Mouse (Mus musculus): Measurements from ENCODE around the gene Gas2l2. TPM values are rescaled to one million over a fixed set of nuclear protein-coding genes. Genes with fewer than 3 reads are reported as not detected.

Gas2l2 gene
- polyA plus RNA-seq, 1 experiment from 2014 or later: not detected

DNA sequence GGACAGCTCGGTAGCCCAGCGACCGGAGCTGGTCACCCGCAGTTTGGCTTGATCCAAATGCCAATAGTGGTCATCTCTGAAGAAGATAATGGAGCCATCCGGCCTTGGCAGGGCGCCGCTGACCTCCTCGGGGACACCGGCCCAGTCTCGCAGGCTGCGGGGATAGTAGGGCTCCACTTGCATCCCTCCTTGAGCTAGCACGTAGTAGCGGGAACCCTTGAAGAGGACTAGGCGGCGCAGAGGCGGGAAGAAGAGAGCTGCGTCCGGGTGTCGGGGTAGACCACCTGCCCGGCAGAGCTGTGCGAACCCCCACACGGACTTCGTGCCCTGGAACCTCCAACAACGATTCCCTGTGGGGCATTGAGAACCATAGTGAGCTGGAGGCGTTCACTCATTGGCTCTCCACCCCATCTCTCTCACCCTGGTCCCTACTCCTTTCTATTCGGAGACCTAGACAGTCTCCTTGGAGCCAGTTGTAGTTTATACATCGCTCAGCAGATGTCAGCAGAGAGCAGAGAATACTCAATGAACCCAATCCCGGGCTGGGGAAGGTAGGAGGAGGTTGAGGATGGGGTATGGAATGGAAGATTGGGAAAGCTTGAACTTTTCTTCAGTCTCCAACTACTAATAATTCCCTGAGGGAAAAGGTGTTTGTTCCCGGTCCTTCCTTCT, 13.5 kb upstream of the Gas2l2 start:
- Histone ChIP-seq H3K4me2 (peak overlapping the region; percentile 68), H3K27ac (replicated peaks) (no peak overlapping the region), H3K9me3 (no peaks in the 10 kb centered on the region), H3K9ac (peak overlapping the region; percentile 56), H3K4me1 (peaks cover 57% of the 10 kb centered on the region), H3K4me3 (peak overlapping the region; percentile 36), H3K36me3 (no peaks in the 10 kb centered on the region), H3K27me3 (replicated peaks) (peaks cover 57% of the 10 kb centered on the region)
- ATAC-seq (ENCODE audit: extremely low read depth, insufficient number of reproducible peaks, low FRiP score, low TSS enrichment): no peak
- WGBS: 12% methylated on average over 29 of the region's 29 CpGs

DNA sequence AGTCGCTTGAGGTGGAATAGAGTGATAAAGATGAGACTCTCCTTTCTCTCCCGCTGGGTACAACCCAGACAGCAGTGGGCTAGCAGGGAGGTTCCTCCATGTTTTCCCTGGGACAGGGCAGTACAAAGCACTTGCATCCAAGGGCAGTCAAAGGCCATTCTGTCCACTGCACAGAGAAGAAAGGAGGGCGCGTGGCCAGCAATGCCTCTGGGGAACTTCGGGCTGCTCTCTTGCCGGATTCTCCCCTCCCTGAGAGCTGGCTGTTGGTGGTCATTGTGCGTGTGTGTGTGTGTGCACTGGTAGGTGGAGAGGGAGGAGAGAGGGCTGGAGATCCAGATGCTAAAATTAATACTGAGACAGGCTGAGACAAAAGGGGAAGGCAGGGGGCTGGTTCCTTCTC, 12.0 kb upstream of the Gas2l2 start:
- no peaks in the 10 kb centered on the region for H3K9me3 ChIP-seq
- no peak for ATAC-seq (ENCODE audit: extremely low read depth, insufficient number of reproducible peaks, low FRiP score, low TSS enrichment)
- H3K27ac ChIP-seq (replicated peaks): peak overlapping the region; percentile 79
- peaks cover 44% of the 10 kb centered on the region for H3K4me1 ChIP-seq
- peak overlapping the region; percentile 73 for H3K4me3 ChIP-seq
- WGBS: 28% methylated on average over 7 of the region's 7 CpGs
- H3K27me3 ChIP-seq (replicated peaks): peaks cover 52% of the 10 kb centered on the region
- H3K4me2 ChIP-seq: peak overlapping the region; percentile 96
- H3K9ac ChIP-seq: peak overlapping the region; percentile 83
- no peaks in the 10 kb centered on the region for H3K36me3 ChIP-seq

DNA sequence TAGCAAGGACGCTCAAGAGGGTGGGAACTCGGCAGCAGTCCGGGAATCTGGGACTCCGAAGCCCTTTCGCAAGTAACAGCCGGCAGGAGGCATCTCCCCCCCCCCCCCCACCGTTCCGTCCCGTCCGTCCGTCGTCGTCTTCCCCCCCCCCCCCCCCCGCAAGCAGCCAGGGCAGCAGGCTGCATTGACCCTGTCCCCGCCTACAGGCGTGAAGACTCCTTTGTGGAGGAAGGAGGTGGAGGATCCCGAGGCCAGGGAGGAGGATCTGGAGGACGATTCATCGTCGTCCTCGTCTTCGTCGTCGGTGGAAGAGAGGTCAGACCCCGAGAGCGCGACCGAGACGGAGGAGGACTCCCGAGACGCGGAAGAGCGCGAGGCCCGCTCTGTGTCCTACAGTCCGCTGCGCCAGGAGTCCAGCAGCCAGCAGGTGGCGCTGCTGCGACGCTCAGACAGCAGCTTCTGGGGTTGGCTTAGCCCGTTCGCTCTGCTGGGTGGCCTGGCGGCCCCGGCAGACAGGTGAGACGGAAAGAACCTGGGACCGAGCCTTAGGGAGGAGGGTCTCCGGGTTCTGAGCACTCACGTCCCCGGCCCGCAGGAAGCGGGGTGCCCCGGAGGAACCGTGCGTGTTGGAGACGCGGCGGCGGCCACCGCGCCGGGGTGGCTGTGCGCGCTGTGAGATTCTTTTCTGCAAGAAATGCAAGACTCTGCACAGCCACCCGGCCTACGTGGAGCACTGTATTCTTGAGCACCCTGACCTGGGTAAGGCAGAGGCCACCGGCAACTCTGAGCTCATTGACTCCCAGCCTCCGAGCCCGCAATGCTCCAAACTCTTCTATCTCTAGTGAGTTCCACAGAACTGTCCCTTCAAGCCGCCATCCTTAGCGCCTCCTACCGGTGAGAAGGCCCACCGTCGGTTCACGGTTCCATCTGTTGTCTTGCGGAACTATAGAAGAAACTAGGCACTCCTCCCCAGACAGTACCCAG, 11.1 kb upstream of the Gas2l2 start:
- no peaks in the 10 kb centered on the region for H3K36me3 ChIP-seq
- under 1% methylated on average over 66 of the region's 75 CpGs for WGBS
- ATAC-seq (ENCODE audit: extremely low read depth, insufficient number of reproducible peaks, low FRiP score, low TSS enrichment): peak; percentile 85
- H3K27me3 ChIP-seq (replicated peaks): peaks cover 45% of the 10 kb centered on the region
- peak overlapping the region; percentile 96 for H3K4me2 ChIP-seq
- peak overlapping the region; percentile 83 for H3K9ac ChIP-seq
- H3K4me3 ChIP-seq: peak overlapping the region; percentile 73
- H3K4me1 ChIP-seq: peaks cover 44% of the 10 kb centered on the region
- H3K9me3 ChIP-seq: no peaks in the 10 kb centered on the region
- peak overlapping the region; percentile 79 for H3K27ac ChIP-seq (replicated peaks)

DNA sequence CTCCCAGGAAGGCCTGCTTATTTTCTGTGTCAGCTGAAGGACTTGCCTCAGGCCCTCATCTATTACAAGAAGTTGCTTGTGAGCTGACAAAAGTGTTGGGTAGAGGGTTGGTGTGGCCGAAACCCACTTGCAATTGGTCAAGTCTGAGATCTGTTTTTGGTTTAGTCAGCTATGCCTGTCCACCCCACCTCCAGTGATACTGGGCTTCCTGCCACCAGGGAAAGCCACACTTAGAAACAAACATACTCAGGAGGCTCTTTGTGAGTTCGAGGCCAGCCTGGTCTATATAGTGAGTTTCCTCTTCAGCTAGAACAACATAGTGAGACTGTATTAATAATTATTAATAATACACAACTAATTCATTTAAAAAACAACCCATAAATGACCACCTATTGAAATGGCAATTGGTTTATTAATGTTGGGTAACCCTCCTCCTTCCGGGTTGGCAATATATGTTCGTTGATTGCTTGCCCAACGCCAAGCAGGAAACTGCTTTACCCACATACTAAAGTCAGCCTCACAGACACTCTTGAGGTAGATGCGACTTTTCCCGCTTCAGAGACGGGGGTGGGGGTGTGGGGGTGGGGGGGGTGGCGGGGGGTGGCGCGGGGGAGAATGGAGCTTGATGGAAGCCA, 10.3 kb upstream of the Gas2l2 start:
- peak overlapping the region; percentile 96 for H3K4me2 ChIP-seq
- peaks cover 38% of the 10 kb centered on the region for H3K4me1 ChIP-seq
- H3K27me3 ChIP-seq (replicated peaks): peaks cover 36% of the 10 kb centered on the region
- H3K9me3 ChIP-seq: no peaks in the 10 kb centered on the region
- ATAC-seq (ENCODE audit: extremely low read depth, insufficient number of reproducible peaks, low FRiP score, low TSS enrichment): no peak
- 29% methylated on average over 11 of the region's 11 CpGs for WGBS
- H3K36me3 ChIP-seq: no peaks in the 10 kb centered on the region
- H3K4me3 ChIP-seq: peak overlapping the region; percentile 73
- peak overlapping the region; percentile 83 for H3K9ac ChIP-seq
- H3K27ac ChIP-seq (replicated peaks): no peak overlapping the region

DNA sequence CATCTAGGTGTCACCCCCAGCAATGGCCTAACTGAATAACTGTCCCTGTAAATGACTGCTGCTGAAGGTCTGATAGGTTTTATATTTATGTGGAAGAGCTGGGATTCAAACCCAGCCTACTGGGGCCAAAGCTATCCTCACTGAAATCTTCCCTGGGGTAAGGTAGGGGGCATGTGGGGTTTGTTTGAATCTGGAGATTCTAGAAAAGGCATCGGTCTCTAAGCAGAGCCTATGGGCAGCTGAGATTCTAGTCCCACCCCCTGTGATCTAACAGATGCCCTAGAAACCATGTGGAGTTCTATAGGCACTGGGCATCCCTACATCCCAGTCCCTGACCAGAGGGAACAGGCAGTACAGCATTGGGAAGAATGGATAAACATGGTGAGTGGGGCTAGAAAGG, 8.1 kb upstream of the Gas2l2 start, which contains the start of gene 1700020L24Rik:
1700020L24Rik (plus strand) TSS at position 301 of the 400 bp plus-strand sequence.
- Histone ChIP-seq H3K36me3 (no peaks in the 10 kb centered on the region), H3K4me3 (no peak within 1 kb of the TSS), H3K9me3 (no peaks in the 10 kb centered on the region), H3K4me2 (no peak within 1 kb of the TSS), H3K27ac (replicated peaks) (no peak within 1 kb of the TSS), H3K4me1 (peaks cover 23% of the 10 kb centered on the region), H3K27me3 (replicated peaks) (peaks cover 15% of the 10 kb centered on the region), H3K9ac (no peak within 1 kb of the TSS)
- 76% methylated on average over 1 of the region's 1 CpGs for WGBS
- no peak for ATAC-seq (ENCODE audit: extremely low read depth, insufficient number of reproducible peaks, low FRiP score, low TSS enrichment)

DNA sequence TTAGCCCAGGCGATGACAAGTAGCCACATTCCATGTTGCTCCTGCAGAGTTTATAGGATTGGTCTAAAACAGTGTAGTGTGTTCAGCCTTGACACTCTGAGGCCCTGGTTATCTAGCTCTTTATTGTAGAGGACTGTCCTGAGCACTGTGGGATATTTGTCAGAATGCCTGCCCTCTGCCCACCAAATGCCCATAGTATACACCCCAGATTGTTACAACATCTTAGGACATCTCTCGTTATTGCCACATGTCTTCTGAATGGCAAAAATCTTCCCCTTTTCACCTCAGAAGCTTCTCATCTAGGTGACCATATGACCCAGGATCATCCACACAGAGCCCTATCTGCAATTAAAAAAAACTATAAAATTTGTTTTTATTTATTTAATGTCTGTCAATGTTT, 3.3 kb upstream of the Gas2l2 start:
- no peak overlapping the region for H3K4me2 ChIP-seq
- H3K4me3 ChIP-seq: no peak overlapping the region
- ATAC-seq (ENCODE audit: extremely low read depth, insufficient number of reproducible peaks, low FRiP score, low TSS enrichment): no peak
- WGBS: 55% methylated on average over 2 of the region's 2 CpGs
- H3K9me3 ChIP-seq: no peaks in the 10 kb centered on the region
- H3K27ac ChIP-seq (replicated peaks): peak overlapping the region; percentile 45; the same call in 1 of the 2 replicates
- no peak overlapping the region for H3K9ac ChIP-seq
- no peaks in the 10 kb centered on the region for H3K36me3 ChIP-seq
- peaks cover 33% of the 10 kb centered on the region for H3K4me1 ChIP-seq
- peaks cover 20% of the 10 kb centered on the region for H3K27me3 ChIP-seq (replicated peaks)

DNA sequence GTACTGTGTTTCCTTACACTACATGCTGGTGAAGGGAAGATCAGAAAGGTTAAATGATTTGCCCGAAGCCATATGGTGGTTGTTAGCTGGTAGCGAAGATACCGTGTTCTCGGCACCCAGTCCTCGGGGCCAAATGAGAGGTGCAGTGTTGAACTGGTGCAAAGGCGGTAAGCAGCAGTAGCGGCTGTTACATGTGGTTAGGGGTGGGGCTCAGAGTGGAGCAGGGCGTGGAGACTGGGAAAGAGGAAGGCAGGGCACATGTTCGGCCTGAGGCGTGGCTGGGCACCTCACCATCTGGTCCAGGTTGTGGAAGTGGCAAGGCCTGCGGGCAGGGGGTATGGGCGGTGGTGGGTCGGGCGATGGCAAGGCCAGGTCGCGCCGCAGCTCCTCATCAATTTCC, 2.3 kb downstream of the Gas2l2 start:
- Histone ChIP-seq H3K36me3 (no peaks in the 10 kb centered on the region), H3K9me3 (no peaks in the 10 kb centered on the region), H3K4me3 (peak overlapping the region; percentile 32), H3K4me2 (peak overlapping the region; percentile 61), H3K4me1 (peaks cover 30% of the 10 kb centered on the region), H3K9ac (peak overlapping the region; percentile 52; the same call in 1 of the 2 replicates), H3K27me3 (replicated peaks) (peaks cover 61% of the 10 kb centered on the region), H3K27ac (replicated peaks) (no peak overlapping the region)
- ATAC-seq (ENCODE audit: extremely low read depth, insufficient number of reproducible peaks, low FRiP score, low TSS enrichment): no peak
- 26% methylated on average over 17 of the region's 17 CpGs for WGBS

DNA sequence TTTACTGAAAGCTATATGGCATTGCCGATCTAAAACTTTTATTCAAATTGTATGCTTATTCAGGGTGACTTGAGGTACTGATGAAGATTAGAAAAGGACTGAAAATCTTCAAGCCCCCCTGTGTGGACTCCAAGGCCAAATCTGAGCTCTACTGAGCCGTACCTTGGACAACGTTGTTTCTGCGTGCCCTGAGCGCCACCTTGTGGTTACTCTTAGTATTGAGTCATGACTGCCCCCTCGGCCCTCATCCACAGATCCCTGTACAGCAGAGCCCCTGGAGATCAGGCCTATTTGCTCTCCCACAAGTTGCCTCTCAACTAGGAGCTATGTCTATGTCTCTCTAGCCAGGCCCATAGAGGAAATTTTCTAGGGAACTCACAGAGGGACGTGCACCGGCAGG, 4.6 kb downstream of the Gas2l2 start:
- Histone ChIP-seq H3K4me1 (peaks cover 12% of the 10 kb centered on the region), H3K4me3 (no peak overlapping the region), H3K36me3 (no peaks in the 10 kb centered on the region), H3K27me3 (replicated peaks) (peaks cover 83% of the 10 kb centered on the region), H3K9ac (no peak overlapping the region), H3K9me3 (no peaks in the 10 kb centered on the region), H3K4me2 (no peak overlapping the region), H3K27ac (replicated peaks) (no peak overlapping the region)
- 6% methylated on average over 8 of the region's 8 CpGs for WGBS
- ATAC-seq (ENCODE audit: extremely low read depth, insufficient number of reproducible peaks, low FRiP score, low TSS enrichment): no peak

DNA sequence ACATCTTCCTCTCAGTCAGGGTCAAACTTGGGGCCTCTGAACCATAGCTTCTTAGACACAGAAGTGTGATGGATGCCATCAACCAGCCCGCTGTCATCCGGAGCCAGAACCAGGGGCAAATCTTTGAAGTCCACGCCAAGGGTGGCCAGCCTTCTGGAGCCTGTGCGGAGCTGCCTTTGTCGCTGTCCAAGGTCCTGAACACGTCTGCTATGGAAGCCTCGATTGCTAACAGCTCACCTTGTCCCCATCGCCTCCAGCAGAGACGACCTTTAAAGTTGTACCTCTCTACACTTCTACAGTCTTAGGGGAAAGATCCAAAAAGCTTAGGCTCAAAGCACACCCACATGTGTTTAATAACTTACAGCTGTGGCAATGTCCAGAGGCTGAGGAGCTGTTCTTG, 8.0 kb downstream of the Gas2l2 start:
- no peak for ATAC-seq (ENCODE audit: extremely low read depth, insufficient number of reproducible peaks, low FRiP score, low TSS enrichment)
- Histone ChIP-seq H3K9me3 (no peaks in the 10 kb centered on the region), H3K4me3 (no peak overlapping the region), H3K27ac (replicated peaks) (no peak overlapping the region), H3K4me1 (peaks cover 7% of the 10 kb centered on the region), H3K36me3 (no peaks in the 10 kb centered on the region), H3K9ac (no peak overlapping the region), H3K27me3 (replicated peaks) (peaks cover 77% of the 10 kb centered on the region), H3K4me2 (no peak overlapping the region)
- 3% methylated on average over 9 of the region's 9 CpGs for WGBS

DNA sequence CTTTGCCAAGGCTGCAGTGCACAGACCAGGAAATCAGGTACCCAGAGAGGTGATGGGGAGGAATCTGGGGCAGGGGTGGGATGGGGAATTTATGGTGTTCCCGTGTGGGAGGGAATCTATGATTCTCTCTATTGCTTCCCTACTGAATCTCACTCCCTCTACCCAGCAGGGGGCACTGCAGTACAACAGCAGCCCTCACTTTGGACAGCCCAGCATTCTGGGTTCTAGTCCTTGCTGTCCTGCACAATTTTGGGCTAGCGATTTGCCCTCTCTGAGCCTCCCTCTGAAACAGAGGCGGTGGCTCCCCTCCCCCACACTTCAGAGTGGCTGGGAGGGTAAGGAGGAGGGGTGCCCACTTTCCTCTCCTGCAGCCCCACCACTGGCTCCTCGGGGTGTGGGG, 8.9 kb downstream of the Gas2l2 start:
- Histone ChIP-seq H3K27ac (replicated peaks) (no peak overlapping the region), H3K9me3 (no peaks in the 10 kb centered on the region), H3K4me1 (peaks cover 7% of the 10 kb centered on the region), H3K4me3 (no peak overlapping the region), H3K4me2 (no peak overlapping the region), H3K9ac (no peak overlapping the region), H3K36me3 (no peaks in the 10 kb centered on the region), H3K27me3 (replicated peaks) (peaks cover 67% of the 10 kb centered on the region)
- ATAC-seq (ENCODE audit: extremely low read depth, insufficient number of reproducible peaks, low FRiP score, low TSS enrichment): no peak
- 24% methylated on average over 4 of the region's 4 CpGs for WGBS

DNA sequence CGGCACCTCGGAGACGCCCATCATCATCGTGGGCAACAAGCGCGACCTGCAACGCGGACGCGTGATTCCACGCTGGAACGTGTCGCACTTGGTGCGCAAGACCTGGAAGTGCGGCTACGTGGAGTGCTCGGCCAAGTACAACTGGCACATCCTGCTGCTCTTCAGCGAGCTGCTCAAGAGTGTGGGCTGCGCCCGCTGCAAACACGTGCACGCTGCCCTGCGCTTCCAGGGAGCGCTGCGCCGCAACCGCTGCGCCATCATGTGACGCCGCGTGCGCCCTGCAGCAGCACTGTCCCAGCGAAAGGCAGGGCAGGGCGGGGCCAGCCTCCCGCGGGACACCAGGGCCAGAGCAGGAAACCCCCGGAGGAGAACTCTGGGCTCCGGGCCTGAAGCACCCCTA, 10.7 kb downstream of the Gas2l2 start:
- no peak overlapping the region for H3K9ac ChIP-seq
- no peaks in the 10 kb centered on the region for H3K9me3 ChIP-seq
- 7% methylated on average over 38 of the region's 38 CpGs for WGBS
- peaks cover 59% of the 10 kb centered on the region for H3K27me3 ChIP-seq (replicated peaks)
- ATAC-seq (ENCODE audit: extremely low read depth, insufficient number of reproducible peaks, low FRiP score, low TSS enrichment): no peak
- no peak overlapping the region for H3K27ac ChIP-seq (replicated peaks)
- no peaks in the 10 kb centered on the region for H3K36me3 ChIP-seq
- peaks cover 7% of the 10 kb centered on the region for H3K4me1 ChIP-seq
- peak overlapping the region; percentile 42 for H3K4me2 ChIP-seq
- H3K4me3 ChIP-seq: peak overlapping the region; percentile 18
